Mouse (Mus musculus): ENCODE results near the gene Slc38a3. TPM values are rescaled to one million over a fixed set of nuclear protein-coding genes. Genes with fewer than 3 reads are reported as not detected.
A peak's percentile ranks its signal among the peaks of the same experiment; 100 is the strongest.

Gene Slc38a3
- polyA plus RNA-seq, 1 experiment from 2014 or later = 12.5 TPM

- peaks cover 16% of the 10 kb centered on the region for H3K4me1 ChIP-seq
- peak overlapping the region; percentile 59 for H3K4me2 ChIP-seq (replicated peaks)
- H3K27ac ChIP-seq = no peak overlapping the region
- no peaks in the 10 kb centered on the region for H3K36me3 ChIP-seq
- ATAC-seq (ENCODE audit: low FRiP score) = peak; percentile 42
- under 1% methylated on average over 39 of the region's 39 CpGs for WGBS
- no peaks in the 10 kb centered on the region for H3K9me3 ChIP-seq (replicated peaks)
- peaks cover 37% of the 10 kb centered on the region for H3K27me3 ChIP-seq
- H3K9ac ChIP-seq = peak overlapping the region; percentile 56; the same call in 1 of the 2 replicates
- peak overlapping the region; percentile 31 for H3K4me3 ChIP-seq
Observed at GRCm38 (mm10) chr9:107675671-107676301, 6.5 kb upstream of the Slc38a3 start.

- Histone ChIP-seq H3K4me1 (peaks cover 22% of the 10 kb centered on the region), H3K4me3 (no peak overlapping the region), H3K27me3 (peaks cover 37% of the 10 kb centered on the region)
Observed at GRCm38 (mm10) chr9:107674609-107675429, 5.5 kb upstream of the Slc38a3 start.

GRCm38 (mm10) chr9:107670259-107670658 lies 929 bp upstream of the Slc38a3 start:
- Histone ChIP-seq H3K36me3 (no peaks in the 10 kb centered on the region), H3K9me3 (replicated peaks) (no peaks in the 10 kb centered on the region), H3K27ac (no peak overlapping the region), H3K4me3 (no peak overlapping the region), H3K4me2 (replicated peaks) (no peak overlapping the region), H3K9ac (no peak overlapping the region), H3K4me1 (peaks cover 40% of the 10 kb centered on the region), H3K27me3 (peaks cover 49% of the 10 kb centered on the region)
- no peak for ATAC-seq (ENCODE audit: low FRiP score)
- 61% methylated on average over 5 of the region's 5 CpGs for WGBS

More at GRCm38 (mm10) chr9:107674609-107675429, 5.5 kb upstream of the Slc38a3 start:
- no peak overlapping the region for H3K27ac ChIP-seq
- no peaks in the 10 kb centered on the region for H3K36me3 ChIP-seq
- no peak for ATAC-seq (ENCODE audit: low FRiP score)
- no peaks in the 10 kb centered on the region for H3K9me3 ChIP-seq (replicated peaks)
- WGBS = 59% methylated on average over 9 of the region's 9 CpGs
- H3K4me2 ChIP-seq (replicated peaks) = no peak overlapping the region
- H3K9ac ChIP-seq = no peak overlapping the region

- no peak for ATAC-seq (ENCODE audit: low FRiP score)
- peaks cover 41% of the 10 kb centered on the region for H3K4me1 ChIP-seq
- H3K4me2 ChIP-seq (replicated peaks) = no peak overlapping the region
- H3K9me3 ChIP-seq (replicated peaks) = no peaks in the 10 kb centered on the region
- H3K27me3 ChIP-seq = peaks cover 41% of the 10 kb centered on the region
- H3K9ac ChIP-seq = no peak overlapping the region
- no peak overlapping the region for H3K4me3 ChIP-seq
- H3K27ac ChIP-seq = no peak overlapping the region
- no peaks in the 10 kb centered on the region for H3K36me3 ChIP-seq
- WGBS = 61% methylated on average over 3 of the region's 3 CpGs
Observed at GRCm38 (mm10) chr9:107668916-107669315, 414 bp downstream of the Slc38a3 start.

GRCm38 (mm10) chr9:107668011-107668410 lies 1.3 kb downstream of the Slc38a3 start:
- H3K27ac ChIP-seq = no peak overlapping the region
- H3K9ac ChIP-seq = peak overlapping the region; percentile 23; the same call in 1 of the 2 replicates
- ATAC-seq (ENCODE audit: low FRiP score) = no peak
- 32% methylated on average over 8 of the region's 8 CpGs for WGBS
- H3K9me3 ChIP-seq (replicated peaks) = no peaks in the 10 kb centered on the region
- 0 out of 2 replicates have a peak overlapping the region, but pooled peaks have one; percentile 80 for H3K4me2 ChIP-seq (replicated peaks)
- H3K4me1 ChIP-seq = peaks cover 48% of the 10 kb centered on the region
- peaks cover 41% of the 10 kb centered on the region for H3K27me3 ChIP-seq
- no peaks in the 10 kb centered on the region for H3K36me3 ChIP-seq
- peak overlapping the region; percentile 40; the same call in 1 of the 2 replicates for H3K4me3 ChIP-seq

GRCm38 (mm10) chr9:107667219-107667618 lies 2.1 kb downstream of the Slc38a3 start:
- H3K27ac ChIP-seq = peak overlapping the region; percentile 23; the same call in 1 of the 2 replicates
- peaks cover 48% of the 10 kb centered on the region for H3K4me1 ChIP-seq
- under 1% methylated on average over 24 of the region's 24 CpGs for WGBS
- H3K9me3 ChIP-seq (replicated peaks) = no peaks in the 10 kb centered on the region
- peak; percentile 81 for ATAC-seq (ENCODE audit: low FRiP score)
- peak overlapping the region; percentile 40 for H3K4me3 ChIP-seq
- H3K4me2 ChIP-seq (replicated peaks) = peak overlapping the region; percentile 80
- no peaks in the 10 kb centered on the region for H3K36me3 ChIP-seq
- H3K27me3 ChIP-seq = peaks cover 41% of the 10 kb centered on the region
- H3K9ac ChIP-seq = peak overlapping the region; percentile 56

GRCm38 (mm10) chr9:107666751-107667205 lies 2.6 kb downstream of the Slc38a3 start:
- Histone ChIP-seq H3K36me3 (no peaks in the 10 kb centered on the region), H3K4me1 (peaks cover 48% of the 10 kb centered on the region), H3K4me3 (peak overlapping the region; percentile 40), H3K27ac (peak overlapping the region; percentile 23; the same call in 1 of the 2 replicates), H3K4me2 (replicated peaks) (peak overlapping the region; percentile 80), H3K9ac (peak overlapping the region; percentile 56), H3K27me3 (peaks cover 41% of the 10 kb centered on the region), H3K9me3 (replicated peaks) (no peaks in the 10 kb centered on the region)
- under 1% methylated on average over 30 of the region's 30 CpGs for WGBS
- peak; percentile 17; the same call in 1 of the 2 replicates for ATAC-seq (ENCODE audit: low FRiP score)

- Histone ChIP-seq H3K4me2 (replicated peaks) (0 out of 2 replicates have a peak overlapping the region, but pooled peaks have one; percentile 80), H3K9ac (no peak overlapping the region), H3K27me3 (peaks cover 41% of the 10 kb centered on the region), H3K36me3 (no peaks in the 10 kb centered on the region), H3K27ac (no peak overlapping the region), H3K4me3 (no peak overlapping the region), H3K9me3 (replicated peaks) (no peaks in the 10 kb centered on the region), H3K4me1 (peaks cover 49% of the 10 kb centered on the region)
- no peak for ATAC-seq (ENCODE audit: low FRiP score)
- 81% methylated on average over 7 of the region's 7 CpGs for WGBS
Observed at GRCm38 (mm10) chr9:107665308-107665707, 4.0 kb downstream of the Slc38a3 start.

GRCm38 (mm10) chr9:107663525-107663924 lies 5.8 kb downstream of the Slc38a3 start:
- no peak for ATAC-seq (ENCODE audit: low FRiP score)
- H3K27me3 ChIP-seq = peaks cover 33% of the 10 kb centered on the region
- H3K4me1 ChIP-seq = peaks cover 47% of the 10 kb centered on the region
- H3K36me3 ChIP-seq = no peaks in the 10 kb centered on the region
- no peak overlapping the region for H3K4me3 ChIP-seq
- no peak overlapping the region for H3K9ac ChIP-seq
- 39% methylated on average over 9 of the region's 9 CpGs for WGBS
- no peak overlapping the region for H3K27ac ChIP-seq
- 0 out of 2 replicates have a peak overlapping the region, but pooled peaks have one; percentile 7 for H3K4me2 ChIP-seq (replicated peaks)
- no peaks in the 10 kb centered on the region for H3K9me3 ChIP-seq (replicated peaks)

- no peak overlapping the region for H3K4me3 ChIP-seq
- no peaks in the 10 kb centered on the region for H3K36me3 ChIP-seq
- H3K27me3 ChIP-seq = peaks cover 23% of the 10 kb centered on the region
- no peak overlapping the region for H3K9ac ChIP-seq
- WGBS = 85% methylated on average over 8 of the region's 8 CpGs
- no peak overlapping the region for H3K27ac ChIP-seq
- no peak for ATAC-seq (ENCODE audit: low FRiP score)
- H3K4me1 ChIP-seq = peaks cover 35% of the 10 kb centered on the region
- no peak overlapping the region for H3K4me2 ChIP-seq (replicated peaks)
- H3K9me3 ChIP-seq (replicated peaks) = no peaks in the 10 kb centered on the region
Observed at GRCm38 (mm10) chr9:107662342-107662741, 7.0 kb downstream of the Slc38a3 start.

- Histone ChIP-seq H3K27me3 (peaks cover 8% of the 10 kb centered on the region), H3K4me1 (peaks cover 19% of the 10 kb centered on the region), H3K9me3 (replicated peaks) (no peaks in the 10 kb centered on the region), H3K36me3 (no peaks in the 10 kb centered on the region), H3K27ac (no peak overlapping the region), H3K4me2 (replicated peaks) (no peak overlapping the region), H3K4me3 (no peak overlapping the region), H3K9ac (no peak overlapping the region)
- WGBS = 58% methylated on average over 3 of the region's 3 CpGs
- ATAC-seq (ENCODE audit: low FRiP score) = no peak
Observed at GRCm38 (mm10) chr9:107660777-107661176, 8.6 kb downstream of the Slc38a3 start.

GRCm38 (mm10) chr9:107659961-107660360 lies 9.4 kb downstream of the Slc38a3 start:
- H3K9me3 ChIP-seq (replicated peaks) = no peaks in the 10 kb centered on the region
- no peaks in the 10 kb centered on the region for H3K36me3 ChIP-seq
- peaks cover 18% of the 10 kb centered on the region for H3K4me1 ChIP-seq
- no peak for ATAC-seq (ENCODE audit: low FRiP score)
- 79% methylated on average over 3 of the region's 3 CpGs for WGBS
- H3K27me3 ChIP-seq = no peaks in the 10 kb centered on the region
- H3K4me3 ChIP-seq = no peak overlapping the region
- no peak overlapping the region for H3K4me2 ChIP-seq (replicated peaks)
- no peak overlapping the region for H3K9ac ChIP-seq
- H3K27ac ChIP-seq = no peak overlapping the region
